Mouse (Mus musculus) lung, postnatal 0 days (tissue): ENCODE measurements around the gene Shroom3.

Source experiments
- CTCF ChIP-seq: IDR thresholded peaks from 2 replicates; pipeline ENCODE4 v1.5.1; 2016; ENCODE audit warnings: antibody characterized with exemption, mild to moderate bottlenecking
- EP300 ChIP-seq: IDR thresholded peaks from 2 replicates; pipeline ENCODE4 v1.6.1; 2016; ENCODE audit warnings: antibody characterized with exemption, mild to moderate bottlenecking, control low read depth

DNA sequence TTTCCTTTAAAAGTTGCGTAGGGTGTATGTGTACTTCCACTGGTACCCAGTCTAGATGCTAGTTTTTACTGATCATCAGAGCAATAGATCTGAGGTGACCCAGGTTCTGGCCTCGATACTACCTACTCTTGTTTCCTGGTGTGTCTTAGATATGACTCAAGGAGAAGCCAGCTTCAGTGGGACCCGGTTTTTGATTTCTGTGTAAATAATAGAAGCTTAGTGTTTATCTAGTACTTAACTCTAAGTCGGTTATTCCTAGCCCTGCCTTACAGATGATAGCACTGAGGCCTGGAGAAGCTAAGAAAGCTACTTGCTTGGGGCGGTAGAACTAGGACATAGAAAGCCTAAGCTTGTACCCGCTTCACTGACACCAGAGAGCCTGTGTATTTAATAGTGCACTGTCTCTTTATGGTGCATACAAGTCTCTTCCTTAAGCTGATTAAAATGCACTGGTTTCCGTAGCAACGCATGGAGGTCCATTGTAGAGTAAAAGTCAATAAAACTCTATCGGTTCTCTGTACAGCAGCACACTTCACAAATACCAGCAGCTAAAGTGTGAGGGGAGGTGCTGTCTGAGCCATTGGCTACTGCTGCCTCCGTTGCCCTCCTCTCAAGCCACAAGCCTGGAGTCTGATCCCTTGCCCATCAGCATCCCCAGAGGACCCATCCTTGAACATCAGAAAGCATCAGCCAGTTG lies 178.3 kb downstream of the Shroom3 start:
- TF ChIP-seq CTCF, result no peak
- no peak for TF ChIP-seq EP300
